Mouse (Mus musculus) spleen, embryonic (tissue): ENCODE measurements around the gene Spryd3.

Source experiments
- CTCF ChIA-PET: fragments of 350-600 bp; sonication (Branson Sonifier 250); formaldehyde crosslinking; loops from one replicate; lab custom pipeline; 2022; lab: Charles Lee

Gene Spryd3

GRCm38 (mm10) chr15:102100996-102101671, 34.9 kb downstream of the Spryd3 start:
- CTCF ChIA-PET: no interaction called here

GRCm38 (mm10) chr15:102100161-102100981, 35.7 kb downstream of the Spryd3 start, which contains the start of gene Tns2:
Tns2 (plus strand) TSS chr15:102100413.
- CTCF ChIA-PET: no interaction called here

- CTCF ChIA-PET: no interaction called here
Observed at GRCm38 (mm10) chr15:102099771-102100160, 36.3 kb downstream of the Spryd3 start.

GRCm38 (mm10) chr15:102099260-102099659, 36.8 kb downstream of the Spryd3 start:
- CTCF ChIA-PET: no interaction called here

GRCm38 (mm10) chr15:102097991-102098555, 38.0 kb downstream of the Spryd3 start:
- CTCF ChIA-PET: no interaction called here

- CTCF ChIA-PET: interaction anchor here (1.3 kb wide), 1 partner anchor 11 kb away, joined by 3 read pairs; no protein-coding TSS in a partner anchor
Observed at GRCm38 (mm10) chr15:102097147-102097915, 38.7 kb downstream of the Spryd3 start.

- CTCF ChIA-PET: no interaction called here
Observed at GRCm38 (mm10) chr15:102094988-102095387, 41.0 kb downstream of the Spryd3 start.

GRCm38 (mm10) chr15:102094157-102094556, 41.9 kb downstream of the Spryd3 start:
- CTCF ChIA-PET: no interaction called here

- CTCF ChIA-PET: interaction anchor here (0.6 kb wide), 1 partner anchor 781 kb away, joined by 8 read pairs; no protein-coding TSS in a partner anchor
Observed at GRCm38 (mm10) chr15:102092222-102092621, 43.8 kb downstream of the Spryd3 start.

- CTCF ChIA-PET: no interaction called here
Observed at GRCm38 (mm10) chr15:102091688-102092087, 44.3 kb downstream of the Spryd3 start.

GRCm38 (mm10) chr15:102091063-102091679, 44.9 kb downstream of the Spryd3 start:
- CTCF ChIA-PET: no interaction called here

GRCm38 (mm10) chr15:102089914-102090585, 46.0 kb downstream of the Spryd3 start:
- CTCF ChIA-PET: no interaction called here

GRCm38 (mm10) chr15:102083028-102083427, 53.0 kb downstream of the Spryd3 start:
- CTCF ChIA-PET: no interaction called here

GRCm38 (mm10) chr15:102082148-102082547, 53.9 kb downstream of the Spryd3 start:
- CTCF ChIA-PET: no interaction called here

GRCm38 (mm10) chr15:102080429-102080828, 55.6 kb downstream of the Spryd3 start:
- CTCF ChIA-PET: no interaction called here

GRCm38 (mm10) chr15:102079924-102080323, 56.1 kb downstream of the Spryd3 start:
- CTCF ChIA-PET: interaction anchor here (0.6 kb wide), 1 partner anchor 39 kb away, joined by 3 read pairs; no protein-coding TSS in a partner anchor

GRCm38 (mm10) chr15:102079221-102079620, 56.8 kb downstream of the Spryd3 start:
- CTCF ChIA-PET: interaction anchor here (0.5 kb wide), 1 partner anchor 10 kb away, joined by 6 read pairs; no protein-coding TSS in a partner anchor

- CTCF ChIA-PET: interaction anchor here (0.7 kb wide), 2 partner anchors 12 to 79 kb away, joined by 3 to 4 read pairs; no protein-coding TSS in a partner anchor
Observed at GRCm38 (mm10) chr15:102077111-102077677, 58.8 kb downstream of the Spryd3 start.

GRCm38 (mm10) chr15:102074876-102075585, 61.0 kb downstream of the Spryd3 start:
- CTCF ChIA-PET: interaction anchor here (0.6 to 1.0 kb wide), 2 partner anchors 32 to 383 kb away, joined by 3 to 9 read pairs; no protein-coding TSS in a partner anchor
